Mouse (Mus musculus): ENCODE measurements at regions not wholly inside any gene's neighbourhood (a gene's known extent, or its start where the extent isn't known, plus 50 kb on each side); places are given as distances from the start of the nearest gene placed in this dataset.
A peak's percentile ranks its signal among the peaks of the same experiment; 100 is the strongest.

DNA sequence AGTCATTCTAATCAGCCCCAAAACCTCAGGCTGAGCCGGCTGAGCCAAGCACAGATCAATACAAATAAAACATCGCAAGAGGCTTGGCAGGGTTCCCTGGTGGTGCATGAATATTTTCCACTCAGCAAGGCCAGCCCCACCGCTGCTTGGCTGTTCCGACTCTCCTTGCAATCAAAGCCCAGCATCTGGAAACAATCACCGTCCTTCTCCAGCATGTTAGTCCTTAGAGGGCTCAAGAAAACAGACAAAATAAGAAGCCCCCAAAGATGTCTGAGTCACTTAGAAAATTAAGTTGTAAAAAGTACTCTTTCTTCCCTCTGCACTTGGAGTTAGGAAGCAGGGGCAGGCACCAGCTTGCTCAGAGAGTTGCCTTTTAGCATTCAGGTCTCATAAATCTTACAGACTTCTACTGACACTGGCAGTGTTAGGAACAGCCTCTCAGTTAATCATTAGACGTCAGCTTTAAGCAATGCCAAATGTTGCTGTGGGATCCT, 54.4 kb upstream of the Ptgfr start:
- no peak overlapping the region for H3K27ac ChIP-seq (ENCODE audit: control insufficient read depth, insufficient read depth, low read depth, low read length)
- H3K4me3 ChIP-seq (ENCODE audit: control insufficient read depth, low read depth, low read length): no peak overlapping the region
- H3K27me3 ChIP-seq (ENCODE audit: control insufficient read depth, insufficient read depth, low read length): no peaks in the 10 kb centered on the region
- TF ChIP-seq POLR2A (IDR thresholded peaks at IDR 0.05; ENCODE audit: control insufficient read depth, low read depth, low read length) (no peak), CTCF (IDR thresholded peaks at IDR 0.05; ENCODE audit: control insufficient read depth, insufficient read depth, insufficient replicate concordance, low read depth, low read length) (no peak)
- peaks cover 3% of the 10 kb centered on the region; the same call in 1 of the 2 replicates for H3K4me1 ChIP-seq (ENCODE audit: control insufficient read depth, insufficient read depth, low read length)
- H3K36me3 ChIP-seq (ENCODE audit: control insufficient read depth, insufficient read depth, low read length): no peaks in the 10 kb centered on the region

DNA sequence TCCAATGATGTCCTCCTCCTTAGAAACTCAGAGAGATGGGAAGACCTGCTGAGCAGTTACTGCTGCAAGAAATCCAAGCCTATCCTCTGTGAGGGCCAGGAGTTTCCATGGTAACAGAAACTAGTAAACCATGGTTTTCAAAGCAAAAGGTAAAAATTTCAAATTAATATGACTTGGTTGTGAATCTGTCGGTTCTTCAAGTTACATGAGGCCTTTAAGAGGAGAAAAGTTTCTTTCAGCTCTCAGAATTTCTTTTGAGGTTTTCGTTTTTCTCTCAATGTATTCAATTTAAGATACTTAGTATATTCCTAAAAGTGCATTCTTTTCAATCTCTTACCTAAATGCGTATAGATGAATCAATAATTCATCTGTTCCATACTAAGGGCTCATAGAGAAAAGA, 53.9 kb upstream of the Ptgfr start:
- H3K27me3 ChIP-seq (ENCODE audit: control insufficient read depth, insufficient read depth, low read length): no peaks in the 10 kb centered on the region
- no peak for TF ChIP-seq CTCF (IDR thresholded peaks at IDR 0.05; ENCODE audit: control insufficient read depth, insufficient read depth, insufficient replicate concordance, low read depth, low read length)
- no peak for TF ChIP-seq POLR2A (IDR thresholded peaks at IDR 0.05; ENCODE audit: control insufficient read depth, low read depth, low read length)
- H3K27ac ChIP-seq (ENCODE audit: control insufficient read depth, insufficient read depth, low read depth, low read length): no peak overlapping the region
- H3K36me3 ChIP-seq (ENCODE audit: control insufficient read depth, insufficient read depth, low read length): no peaks in the 10 kb centered on the region
- no peak overlapping the region for H3K4me3 ChIP-seq (ENCODE audit: control insufficient read depth, low read depth, low read length)
- H3K4me1 ChIP-seq (ENCODE audit: control insufficient read depth, insufficient read depth, low read length): peaks cover 3% of the 10 kb centered on the region; the same call in 1 of the 2 replicates

DNA sequence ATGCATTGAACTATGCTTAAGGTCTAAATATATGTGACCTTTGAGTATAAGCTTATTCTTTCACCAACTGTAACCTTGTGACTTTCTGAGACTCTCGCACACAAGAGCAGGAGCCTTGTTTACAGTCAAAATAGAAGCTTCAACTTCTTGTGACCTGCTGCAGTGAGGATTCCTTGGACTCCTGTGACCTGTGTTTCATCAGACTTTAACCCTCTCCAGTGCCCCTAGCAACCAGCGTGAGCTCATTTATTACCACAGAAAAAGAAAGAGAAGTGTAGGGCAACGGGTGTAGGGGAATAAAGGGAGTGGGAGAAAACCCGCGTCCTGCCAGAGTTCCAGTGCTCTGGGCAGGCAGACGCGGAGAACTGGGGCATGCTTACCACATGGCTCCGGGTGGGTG, 52.3 kb upstream of the Ptgfr start:
- Histone ChIP-seq H3K4me1 (ENCODE audit: control insufficient read depth, insufficient read depth, low read length) (peaks cover 3% of the 10 kb centered on the region; the same call in 1 of the 2 replicates), H3K27me3 (ENCODE audit: control insufficient read depth, insufficient read depth, low read length) (no peaks in the 10 kb centered on the region), H3K36me3 (ENCODE audit: control insufficient read depth, insufficient read depth, low read length) (no peaks in the 10 kb centered on the region), H3K27ac (ENCODE audit: control insufficient read depth, insufficient read depth, low read depth, low read length) (no peak overlapping the region), H3K4me3 (ENCODE audit: control insufficient read depth, low read depth, low read length) (peak overlapping the region; percentile 68)
- TF ChIP-seq POLR2A (IDR thresholded peaks at IDR 0.05; ENCODE audit: control insufficient read depth, low read depth, low read length): no peak
- no peak for TF ChIP-seq CTCF (IDR thresholded peaks at IDR 0.05; ENCODE audit: control insufficient read depth, insufficient read depth, insufficient replicate concordance, low read depth, low read length)
